Mouse (Mus musculus): ENCODE measurements at regions not wholly inside any gene's neighbourhood (a gene's known extent, or its start where the extent isn't known, plus 50 kb on each side); places are given as distances from the start of the nearest gene placed in this dataset.

GRCm38 (mm10) chr19:37754024-37754423 lies 56.4 kb downstream of the Cyp26a1 start:
- DNase-seq (ENCODE audit: low spot score): no peak

DNA sequence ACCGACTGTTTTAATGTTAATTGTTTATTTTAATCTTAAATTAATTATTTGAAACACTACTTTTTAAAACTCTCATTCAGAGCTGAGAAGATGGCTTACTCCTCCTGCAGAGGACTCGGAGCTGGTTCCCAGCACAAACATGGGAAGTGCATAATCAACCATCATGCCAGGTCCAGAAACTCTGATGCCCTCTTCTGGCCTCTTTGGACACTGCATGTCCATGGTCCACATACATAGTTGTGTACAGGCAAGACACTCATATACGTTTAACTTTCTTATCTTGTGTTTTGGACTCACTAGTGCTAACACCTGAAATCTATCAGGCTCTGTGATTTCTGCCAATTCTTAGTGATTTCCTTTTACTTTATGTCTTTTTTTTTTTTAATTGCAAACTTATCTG lies 57.8 kb downstream of the Cyp26a1 start:
- DNase-seq (ENCODE audit: low spot score): no peak

GRCm38 (mm10) chr19:37769376-37769775 lies 71.8 kb downstream of the Cyp26a1 start:
- DNase-seq (ENCODE audit: low spot score): no peak

GRCm38 (mm10) chr19:37771956-37772355 lies 74.4 kb downstream of the Cyp26a1 start:
- no peak for DNase-seq (ENCODE audit: low spot score)

DNA sequence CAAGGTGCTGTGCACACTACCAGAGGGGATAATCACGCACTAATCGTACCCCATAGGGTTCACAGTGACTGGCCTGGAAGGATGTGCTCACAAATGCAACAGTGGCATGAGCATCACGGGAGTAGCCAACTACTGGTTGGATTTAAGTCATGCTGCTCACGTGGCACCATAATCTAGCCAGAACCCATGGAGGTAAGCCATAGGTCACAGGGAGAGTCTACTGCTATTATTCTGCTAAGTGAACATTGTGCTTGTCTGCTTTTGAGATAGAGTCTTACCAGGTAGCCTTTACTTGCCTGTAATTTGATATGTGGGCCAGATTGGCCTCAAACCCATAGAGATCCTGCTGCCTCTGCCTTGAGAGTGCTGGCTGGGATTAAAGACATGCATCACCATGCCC lies 77.0 kb downstream of the Cyp26a1 start:
- DNase-seq (ENCODE audit: low spot score): no peak

DNA sequence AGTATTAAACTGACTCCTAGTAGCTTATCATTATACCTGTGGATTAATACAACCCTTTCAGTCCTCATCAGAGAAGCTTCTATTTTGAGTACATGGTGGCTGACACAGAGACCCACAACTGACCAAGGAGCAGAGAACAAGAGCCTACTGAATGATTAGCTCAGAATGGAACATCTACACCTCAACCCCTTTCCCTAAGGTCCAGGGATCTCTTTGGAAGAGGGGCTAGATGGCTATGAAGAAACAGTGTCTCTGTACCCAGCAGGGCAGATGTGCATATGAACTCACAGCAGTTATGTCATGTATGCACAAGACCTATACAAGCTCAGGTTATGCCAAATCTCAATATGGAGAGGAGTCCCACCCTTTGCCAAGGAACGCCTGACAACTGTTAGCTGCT lies 77.4 kb downstream of the Cyp26a1 start:
- DNase-seq (ENCODE audit: low spot score): no peak

- no peak for DNase-seq (ENCODE audit: low spot score)
Observed at GRCm38 (mm10) chr19:37777961-37778360, 80.4 kb downstream of the Cyp26a1 start.

DNA sequence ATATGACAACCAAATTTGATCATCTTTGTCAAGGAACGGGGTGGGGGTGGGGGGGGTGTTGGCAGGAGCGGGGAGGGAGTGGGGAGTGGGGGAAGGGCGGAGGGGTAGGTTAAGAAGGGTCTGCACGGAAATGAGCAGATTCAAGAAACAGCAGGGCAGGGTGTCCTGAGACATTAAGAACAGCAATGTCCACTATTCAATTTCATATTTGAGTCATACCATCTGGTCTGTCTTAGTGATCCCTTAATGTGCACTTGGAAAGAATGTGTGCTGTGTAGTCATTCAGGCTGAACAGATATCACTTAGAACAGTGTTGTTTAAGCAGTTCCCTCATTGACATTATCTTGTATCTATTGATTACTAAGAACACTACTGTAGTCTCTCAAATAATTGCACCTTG lies 81.0 kb downstream of the Cyp26a1 start:
- DNase-seq (ENCODE audit: low spot score): no peak

DNA sequence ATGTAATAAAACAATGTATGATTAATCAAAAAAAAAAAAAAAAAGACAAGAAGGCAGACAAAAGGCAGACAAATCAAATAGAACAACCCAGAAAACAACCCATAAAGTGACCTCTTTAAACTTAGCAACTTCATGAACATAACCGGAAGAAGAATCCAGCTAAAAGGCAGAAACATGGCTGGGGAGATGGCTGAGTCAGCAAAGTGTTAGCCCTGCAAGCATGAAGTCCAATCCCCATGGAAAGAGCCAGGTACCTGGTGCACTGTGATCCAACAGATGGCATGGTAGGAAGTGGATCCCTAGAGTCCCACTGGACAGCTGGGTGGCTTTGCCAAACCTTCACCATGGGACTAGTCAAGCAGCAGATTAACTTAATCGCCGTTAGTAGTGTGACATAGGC lies 90.9 kb downstream of the Cyp26a1 start:
- no peak for DNase-seq (ENCODE audit: low spot score)

DNA sequence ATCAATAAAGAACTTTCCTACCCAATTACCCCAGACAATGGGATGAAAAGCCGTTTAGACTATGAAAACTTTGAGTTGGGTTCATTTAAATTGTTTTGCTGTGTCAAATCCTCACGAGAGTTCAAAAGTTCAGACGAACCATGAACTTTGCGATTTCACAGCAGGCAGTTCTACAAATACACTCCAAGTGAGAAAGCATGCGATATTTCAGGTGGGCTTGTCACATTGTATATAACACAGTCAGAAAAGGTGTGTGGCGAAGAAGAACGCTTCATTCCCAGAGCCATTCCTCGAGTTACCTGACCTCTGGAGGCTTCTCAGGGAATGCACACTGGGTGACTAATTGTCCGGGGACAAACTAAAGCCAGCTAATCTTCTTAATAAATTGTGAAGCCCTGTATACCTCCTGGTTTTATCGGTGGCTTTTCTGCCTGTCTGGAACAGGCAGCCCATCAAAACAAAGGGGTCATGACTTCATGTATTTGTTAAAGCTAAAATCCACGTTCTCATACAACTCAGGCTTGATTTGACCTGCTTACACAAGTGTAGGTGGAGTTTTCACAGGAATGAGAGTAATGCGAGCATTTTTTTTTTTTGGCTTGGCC lies 92.1 kb downstream of the Cyp26a1 start:
- no peak for DNase-seq (ENCODE audit: low spot score)

DNA sequence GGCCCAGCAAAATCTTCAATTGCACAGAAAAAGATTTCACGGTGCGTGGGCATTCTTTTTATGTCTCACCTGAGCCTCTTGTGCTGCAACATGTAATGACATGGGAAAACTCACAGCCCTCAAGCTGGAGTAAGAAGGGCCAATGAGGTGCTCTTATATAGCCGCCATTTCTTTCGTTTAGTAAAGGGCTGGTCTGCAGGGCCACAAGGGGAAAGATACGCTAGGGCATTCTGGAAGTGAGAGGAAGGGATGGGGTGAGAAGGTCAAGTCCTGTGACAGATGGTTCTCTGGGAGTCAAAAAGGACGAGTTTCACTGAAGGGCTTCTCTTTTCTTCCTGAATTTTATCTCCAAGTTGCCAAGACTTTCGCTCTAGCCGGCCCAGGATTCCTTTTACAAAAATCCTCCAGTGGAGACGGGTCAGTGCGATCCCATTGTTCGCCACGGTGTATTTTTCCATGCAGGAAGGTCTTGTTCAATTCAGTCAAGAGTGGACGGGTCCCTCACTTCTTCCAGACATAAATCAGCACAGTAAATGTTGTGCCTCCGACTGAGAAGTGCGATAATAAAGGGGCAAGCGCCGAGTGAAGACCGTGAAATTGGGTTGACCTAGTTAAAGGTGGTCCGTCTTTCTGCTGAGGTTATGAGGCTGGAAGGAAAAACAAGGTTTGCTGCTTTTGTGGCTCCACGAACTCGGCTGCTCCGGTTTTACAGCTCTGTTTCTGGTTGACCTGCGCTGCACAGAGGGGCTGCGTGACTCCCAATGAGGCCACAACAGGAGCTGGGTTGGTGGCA lies 92.9 kb downstream of the Cyp26a1 start:
- DNase-seq (ENCODE audit: low spot score): no peak

GRCm38 (mm10) chr19:37793176-37793575 lies 95.6 kb downstream of the Cyp26a1 start:
- DNase-seq (ENCODE audit: low spot score): no peak

- no peak for DNase-seq (ENCODE audit: low spot score)
Observed at GRCm38 (mm10) chr19:37795552-37796343, 98.2 kb downstream of the Cyp26a1 start.

- no peak for DNase-seq (ENCODE audit: low spot score)
Observed at GRCm38 (mm10) chr19:37800161-37800660, 102.6 kb downstream of the Cyp26a1 start.

DNA sequence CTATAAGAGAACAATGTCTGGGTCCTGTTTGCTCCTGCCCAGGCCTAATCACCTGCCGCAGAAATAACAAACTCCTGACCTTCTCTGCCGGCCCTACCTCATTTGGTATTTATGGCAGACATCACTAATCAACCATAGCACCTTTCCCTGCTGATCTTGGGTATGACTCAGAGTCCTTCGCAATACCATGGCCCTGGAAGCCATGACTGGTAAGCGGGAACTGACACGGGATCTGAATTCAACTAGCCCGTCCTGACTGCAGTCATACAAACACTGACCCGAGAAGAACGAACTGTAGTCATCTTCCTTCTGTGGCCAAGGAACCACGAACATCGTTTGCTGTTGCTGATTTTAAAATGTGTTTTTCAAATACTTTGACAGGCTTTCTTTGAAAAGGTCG lies 112.1 kb downstream of the Cyp26a1 start:
- no peak for DNase-seq (ENCODE audit: low spot score)

DNA sequence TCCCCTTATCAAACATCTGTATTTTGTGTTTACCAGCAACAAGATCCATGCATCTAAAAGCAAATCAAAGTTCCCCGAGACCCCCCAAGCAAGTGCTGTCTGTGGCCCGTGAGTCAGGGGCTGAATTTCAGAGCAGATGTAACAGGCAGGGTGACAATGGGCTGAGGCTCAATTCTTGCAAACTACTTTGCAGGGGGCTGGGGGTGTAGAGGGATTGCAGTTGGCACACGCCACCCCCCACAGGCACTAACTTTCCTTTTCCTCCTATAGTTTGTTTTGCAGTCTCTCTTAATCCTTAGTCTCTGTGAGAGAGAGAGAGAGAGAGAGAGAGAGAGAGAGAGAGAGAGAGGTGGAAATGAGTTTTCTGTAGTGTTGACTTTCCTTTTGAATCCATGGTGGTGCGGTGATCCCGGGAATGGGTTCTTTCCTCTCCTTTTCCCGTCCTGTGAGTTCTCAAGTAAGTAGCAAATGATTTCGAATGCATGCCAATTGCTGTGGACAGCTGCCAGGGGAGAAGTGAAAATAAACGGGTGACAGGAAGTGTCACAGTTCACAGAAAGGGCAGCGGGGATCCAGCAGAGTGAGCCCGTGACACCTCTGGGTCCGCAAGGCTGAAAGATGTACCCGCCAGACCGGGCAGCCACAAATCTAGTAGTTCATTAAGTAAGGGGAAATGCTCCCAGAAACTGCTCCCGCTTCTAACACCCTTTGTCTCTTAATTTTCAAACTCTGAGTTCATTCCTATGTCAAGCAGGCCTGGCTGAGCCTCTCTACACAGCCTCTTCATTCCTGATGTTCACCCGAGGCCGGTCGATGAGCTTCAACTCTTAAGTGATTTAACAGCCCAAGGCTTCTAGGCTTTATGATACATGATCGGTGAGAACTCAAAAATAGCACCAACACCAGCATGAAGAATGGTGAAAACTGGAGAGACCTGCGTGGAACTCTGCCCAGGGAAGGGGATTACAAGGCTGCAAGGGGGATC lies 116.8 kb downstream of the Cyp26a1 start:
- DNase-seq (ENCODE audit: low spot score): peak; percentile 0

DNA sequence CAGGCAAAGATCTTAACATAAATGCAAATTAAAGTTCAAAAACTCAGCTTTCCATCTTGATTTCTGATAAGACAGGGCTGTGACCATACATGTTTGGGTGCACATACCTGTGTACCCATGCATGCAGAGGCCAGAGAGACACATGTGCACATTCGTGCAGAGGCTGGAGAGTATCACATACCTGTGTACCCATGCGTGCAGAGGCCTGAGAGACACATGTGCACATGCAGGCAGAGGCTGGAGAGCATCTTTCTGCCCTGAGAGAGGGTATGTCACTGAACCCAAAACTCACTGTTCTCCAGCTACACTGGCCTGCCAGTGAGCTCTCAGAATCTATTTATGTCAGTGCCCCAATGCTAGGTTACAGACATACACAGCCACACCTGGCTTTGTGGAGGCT lies 118.0 kb downstream of the Cyp26a1 start:
- DNase-seq (ENCODE audit: low spot score): no peak

DNA sequence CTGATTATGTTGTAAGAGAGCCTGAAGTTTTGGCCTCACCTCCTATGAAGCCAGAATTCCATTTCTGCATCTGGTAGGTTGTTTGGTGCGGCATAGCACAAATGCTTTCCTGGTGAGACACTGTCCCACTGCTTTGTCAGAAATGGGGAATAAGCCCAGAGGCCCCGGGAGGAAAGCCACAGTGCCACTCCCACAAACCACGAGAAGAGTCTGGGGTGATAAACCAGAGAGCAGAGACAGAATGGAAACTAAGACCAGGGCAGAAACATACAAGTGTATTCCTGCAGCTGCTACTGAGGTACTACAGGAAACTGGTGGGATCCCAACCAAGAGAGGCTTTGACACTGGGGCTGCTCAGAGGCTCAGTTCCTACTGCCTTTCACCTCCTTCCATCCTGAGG lies 123.6 kb downstream of the Cyp26a1 start:
- DNase-seq (ENCODE audit: low spot score): no peak

GRCm38 (mm10) chr19:37821671-37822190 lies 124.1 kb downstream of the Cyp26a1 start:
- no peak for DNase-seq (ENCODE audit: low spot score)

- no peak for DNase-seq (ENCODE audit: low spot score)
Observed at GRCm38 (mm10) chr19:37824155-37824554, 126.6 kb downstream of the Cyp26a1 start.

DNA sequence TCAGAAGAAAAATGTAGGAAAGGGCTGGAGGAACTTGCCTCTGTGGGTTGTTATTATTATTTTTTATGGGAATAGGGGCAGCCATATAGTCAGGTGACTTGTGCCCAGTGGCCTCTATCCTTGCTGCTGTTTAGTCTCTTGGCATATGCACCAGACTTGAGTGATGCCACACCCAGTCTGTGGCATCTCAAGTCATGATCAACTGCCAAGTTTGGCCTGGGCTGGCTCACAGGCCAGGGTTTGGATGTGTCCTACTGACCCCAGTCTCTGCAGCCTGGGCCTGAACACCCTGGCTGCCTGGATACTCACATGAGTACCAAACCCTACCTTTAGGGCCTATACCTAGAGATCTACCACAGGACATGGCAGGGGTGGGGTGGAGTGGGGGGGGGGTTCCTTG lies 133.8 kb downstream of the Cyp26a1 start:
- no peak for DNase-seq (ENCODE audit: low spot score)
